Mouse (Mus musculus): Measurements from ENCODE around the gene Ncoa1. TPM values are rescaled to one million over a fixed set of nuclear protein-coding genes. Genes with fewer than 3 reads are reported as not detected.

Ncoa1 gene
- total RNA-seq, 2 experiments from 2014 or later = 98.4 to 101 TPM

Other genes starting within 250 kb of the Ncoa1 start
- 10 to 100 TPM in 1 of 2 experiments, 1 to 10 TPM in 1; 9.3 to 10.2 TPM for gene Ptrhd1, start 243.2 kb downstream of the Ncoa1 start, total RNA-seq (2021)
- gene Cenpo, start 242.9 kb downstream of the Ncoa1 start, total RNA-seq (2021) = 1 to 10 TPM; 4.5 to 4.6 TPM
- 10 to 100 TPM; 65.5 to 69.6 TPM for gene Itsn2, start 115.5 kb upstream of the Ncoa1 start, total RNA-seq (2021)
- not detected for gene Gm3625, start 115.7 kb upstream of the Ncoa1 start, total RNA-seq (2021)